Mouse (Mus musculus): Measurements from ENCODE around the gene Dnah8. TPM values are rescaled to one million over a fixed set of nuclear protein-coding genes. Genes with fewer than 3 reads are reported as not detected.

Dnah8 gene
- polyA plus RNA-seq, 1 experiment from 2014 or later = 9.8 TPM

DNA sequence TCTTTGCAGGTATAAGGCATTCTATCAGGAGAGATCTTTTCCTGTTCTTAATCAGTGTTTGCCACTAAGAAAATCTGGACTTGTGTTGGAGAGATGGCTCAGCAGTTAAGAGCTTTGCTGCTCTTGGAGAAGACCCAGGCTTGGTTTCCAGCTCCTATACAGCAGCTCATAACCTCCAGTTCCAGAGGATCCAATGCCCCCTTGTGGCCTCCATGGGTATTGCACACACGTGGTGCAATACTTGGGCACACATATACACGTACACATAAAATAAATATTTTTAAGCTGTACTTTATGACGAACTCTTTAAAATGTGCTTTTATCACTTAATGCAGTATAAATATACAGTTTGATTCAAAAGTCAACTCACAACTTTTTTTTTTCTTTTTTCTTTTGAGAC, 24.6 kb downstream of the Dnah8 start:
- Histone ChIP-seq H3K9ac (replicated peaks; ENCODE audit: low read depth) (no peak overlapping the region), H3K27ac (ENCODE audit: low read length) (no peak overlapping the region), H3K27me3 (replicated peaks; ENCODE audit: insufficient read depth, low read length) (no peaks in the 10 kb centered on the region), H3K9me3 (ENCODE audit: low read length) (no peaks in the 10 kb centered on the region), H3K36me3 (ENCODE audit: insufficient read depth, low read length) (no peaks in the 10 kb centered on the region), H3K4me3 (ENCODE audit: low read depth, low read length) (no peak overlapping the region), H3K4me1 (ENCODE audit: insufficient read depth, low read depth, low read length) (no peaks in the 10 kb centered on the region), H3K4me2 (replicated peaks; ENCODE audit: low read depth, low read length) (no peak overlapping the region)
- no peak for ATAC-seq
- DNase-seq (ENCODE audit: low spot score) = no peak
- WGBS = 92% methylated on average over 3 of the region's 3 CpGs
- TF ChIP-seq CTCF (IDR thresholded peaks at IDR 0.05) (peak; percentile 37), EP300 (IDR thresholded peaks at IDR 0.05) (no peak)

DNA sequence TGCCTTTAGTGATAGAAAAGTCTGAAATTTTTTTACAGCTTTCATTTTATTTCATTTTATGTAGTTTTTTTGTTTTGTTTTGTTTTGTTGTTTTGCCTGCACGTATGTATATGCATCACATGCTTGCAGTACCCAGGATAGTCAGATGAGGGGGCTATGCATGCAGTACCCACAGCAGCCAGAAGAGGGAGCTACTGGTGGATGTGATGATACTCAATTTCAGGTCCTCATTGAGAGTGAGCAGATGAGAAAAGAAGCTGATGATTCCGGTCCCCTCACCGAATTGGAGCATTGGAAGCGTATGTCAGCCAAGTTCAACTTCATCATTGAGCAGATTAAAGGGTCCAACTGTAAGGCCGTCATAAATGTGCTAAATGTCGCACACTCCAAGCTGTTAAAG, 28.9 kb downstream of the Dnah8 start:
- WGBS = 94% methylated on average over 6 of the region's 6 CpGs
- Histone ChIP-seq H3K4me3 (ENCODE audit: low read depth, low read length) (no peak overlapping the region), H3K27me3 (replicated peaks; ENCODE audit: insufficient read depth, low read length) (no peaks in the 10 kb centered on the region), H3K4me2 (replicated peaks; ENCODE audit: low read depth, low read length) (no peak overlapping the region), H3K4me1 (ENCODE audit: insufficient read depth, low read depth, low read length) (no peaks in the 10 kb centered on the region), H3K27ac (ENCODE audit: low read length) (no peak overlapping the region), H3K9ac (replicated peaks; ENCODE audit: low read depth) (no peak overlapping the region), H3K36me3 (ENCODE audit: insufficient read depth, low read length) (no peaks in the 10 kb centered on the region), H3K9me3 (ENCODE audit: low read length) (no peaks in the 10 kb centered on the region)
- ATAC-seq (no peak), DNase-seq (ENCODE audit: low spot score) (no peak)
- TF ChIP-seq EP300 (IDR thresholded peaks at IDR 0.05) = no peak
- peak; percentile 57 for TF ChIP-seq CTCF (IDR thresholded peaks at IDR 0.05)

DNA sequence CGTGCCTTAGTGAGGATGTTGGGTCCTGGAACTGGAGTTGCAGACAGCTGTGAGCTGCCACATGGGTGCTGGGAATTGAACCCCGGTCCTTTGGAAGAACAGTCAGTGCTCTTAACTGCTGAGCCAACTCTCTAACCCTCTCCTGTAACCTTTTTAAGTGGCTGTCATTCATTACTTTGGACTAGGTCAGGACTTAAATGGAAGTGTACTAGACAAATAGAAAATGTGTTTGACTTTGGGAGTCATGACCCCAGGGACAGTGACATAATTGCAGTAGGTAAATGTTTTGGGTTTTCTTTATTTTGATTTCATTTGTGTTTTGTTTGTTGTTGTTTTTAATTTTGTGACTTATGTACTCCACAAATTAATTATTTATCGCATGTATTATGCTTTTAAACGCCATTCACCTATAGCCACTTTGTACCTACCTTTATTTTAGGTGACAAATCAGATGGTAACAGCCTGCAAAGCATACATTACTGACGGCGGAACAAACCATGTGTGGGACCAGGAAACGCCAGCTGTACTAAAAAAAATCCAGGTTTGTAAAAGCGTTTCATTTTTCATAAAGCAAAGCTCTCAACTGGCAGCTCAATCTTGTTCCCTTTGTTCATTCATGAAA, 33.5 kb downstream of the Dnah8 start:
- Histone ChIP-seq H3K9me3 (ENCODE audit: low read length) (no peaks in the 10 kb centered on the region), H3K27me3 (replicated peaks; ENCODE audit: insufficient read depth, low read length) (no peaks in the 10 kb centered on the region), H3K4me1 (ENCODE audit: insufficient read depth, low read depth, low read length) (no peaks in the 10 kb centered on the region), H3K27ac (ENCODE audit: low read length) (peak overlapping the region; percentile 47), H3K9ac (replicated peaks; ENCODE audit: low read depth) (peak overlapping the region; percentile 3; the same call in 1 of the 2 replicates), H3K36me3 (ENCODE audit: insufficient read depth, low read length) (no peaks in the 10 kb centered on the region), H3K4me3 (ENCODE audit: low read depth, low read length) (peak overlapping the region; percentile 22), H3K4me2 (replicated peaks; ENCODE audit: low read depth, low read length) (peak overlapping the region; percentile 50)
- DNase-seq (ENCODE audit: low spot score) (peak; percentile 6), ATAC-seq (peak; percentile 40)
- TF ChIP-seq EP300 (IDR thresholded peaks at IDR 0.05) = no peak
- no peak for TF ChIP-seq CTCF (IDR thresholded peaks at IDR 0.05)
- 42% methylated on average over 8 of the region's 8 CpGs for whole genome bisulfite sequencing

DNA sequence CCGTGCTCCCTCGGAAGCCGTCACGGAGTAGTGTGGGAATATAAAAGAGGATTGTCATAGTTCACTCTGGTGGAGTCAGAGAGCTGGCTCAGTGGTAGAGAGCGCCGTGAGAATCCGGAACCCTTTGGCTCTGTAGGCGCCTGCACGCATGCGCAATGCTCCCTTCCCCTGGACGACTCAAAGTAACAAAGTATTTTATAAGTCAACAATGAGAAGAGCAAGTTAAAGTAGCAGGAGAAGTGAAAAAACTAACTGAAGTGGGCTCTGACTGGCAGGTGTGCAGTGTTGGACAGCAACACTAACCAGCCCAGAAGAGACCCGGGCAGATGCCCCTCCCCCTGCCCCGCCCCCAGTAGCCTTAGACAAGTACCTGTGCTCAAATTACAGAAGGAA, 34.0 kb downstream of the Dnah8 start:
- whole genome bisulfite sequencing = 16% methylated on average over 13 of the region's 13 CpGs
- H3K4me3 ChIP-seq (ENCODE audit: low read depth, low read length) = peak overlapping the region; percentile 22
- no peaks in the 10 kb centered on the region for H3K4me1 ChIP-seq (ENCODE audit: insufficient read depth, low read depth, low read length)
- peak overlapping the region; percentile 50 for H3K4me2 ChIP-seq (replicated peaks; ENCODE audit: low read depth, low read length)
- H3K36me3 ChIP-seq (ENCODE audit: insufficient read depth, low read length) = no peaks in the 10 kb centered on the region
- peak overlapping the region; percentile 3; the same call in 1 of the 2 replicates for H3K9ac ChIP-seq (replicated peaks; ENCODE audit: low read depth)
- DNase-seq (ENCODE audit: low spot score) (peak; percentile 96), ATAC-seq (peak; percentile 98)
- H3K27me3 ChIP-seq (replicated peaks; ENCODE audit: insufficient read depth, low read length) = no peaks in the 10 kb centered on the region
- TF ChIP-seq CTCF (IDR thresholded peaks at IDR 0.05) (no peak), EP300 (IDR thresholded peaks at IDR 0.05) (peak; percentile 47; the same call in 1 of the 2 replicates)
- no peaks in the 10 kb centered on the region for H3K9me3 ChIP-seq (ENCODE audit: low read length)
- H3K27ac ChIP-seq (ENCODE audit: low read length) = peak overlapping the region; percentile 47

DNA sequence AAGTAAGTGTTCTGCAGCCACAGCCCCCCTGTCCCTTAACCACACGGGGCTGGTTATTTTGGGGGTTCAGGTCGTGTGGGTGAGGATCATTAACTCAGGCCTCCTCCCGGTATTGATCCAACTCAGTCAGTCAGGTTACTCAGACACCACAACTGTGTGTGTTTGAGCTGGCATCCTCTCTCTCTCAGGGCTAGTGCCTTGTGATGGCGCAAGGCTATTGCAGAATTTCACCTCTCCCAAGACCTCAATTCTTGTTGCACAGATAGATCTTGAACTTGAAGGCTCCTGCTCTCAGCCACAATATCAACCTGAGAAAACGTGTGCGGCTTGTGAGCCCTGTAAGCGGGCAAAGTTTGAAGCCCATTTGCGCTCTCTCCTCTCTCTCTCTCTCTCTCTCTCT, 38.0 kb downstream of the Dnah8 start:
- H3K9me3 ChIP-seq (ENCODE audit: low read length) = 0 out of 2 replicates have a peak, but pooled peaks cover 2% of the 10 kb centered on the region
- H3K27ac ChIP-seq (ENCODE audit: low read length) = no peak overlapping the region
- no peak for ATAC-seq
- DNase-seq (ENCODE audit: low spot score) = no peak
- no peaks in the 10 kb centered on the region for H3K4me1 ChIP-seq (ENCODE audit: insufficient read depth, low read depth, low read length)
- H3K27me3 ChIP-seq (replicated peaks; ENCODE audit: insufficient read depth, low read length) = no peaks in the 10 kb centered on the region
- TF ChIP-seq CTCF (IDR thresholded peaks at IDR 0.05) (no peak), EP300 (IDR thresholded peaks at IDR 0.05) (no peak)
- no peaks in the 10 kb centered on the region for H3K36me3 ChIP-seq (ENCODE audit: insufficient read depth, low read length)
- no peak overlapping the region for H3K9ac ChIP-seq (replicated peaks; ENCODE audit: low read depth)
- WGBS = 67% methylated on average over 8 of the region's 8 CpGs
- no peak overlapping the region for H3K4me2 ChIP-seq (replicated peaks; ENCODE audit: low read depth, low read length)
- H3K4me3 ChIP-seq (ENCODE audit: low read depth, low read length) = no peak overlapping the region

DNA sequence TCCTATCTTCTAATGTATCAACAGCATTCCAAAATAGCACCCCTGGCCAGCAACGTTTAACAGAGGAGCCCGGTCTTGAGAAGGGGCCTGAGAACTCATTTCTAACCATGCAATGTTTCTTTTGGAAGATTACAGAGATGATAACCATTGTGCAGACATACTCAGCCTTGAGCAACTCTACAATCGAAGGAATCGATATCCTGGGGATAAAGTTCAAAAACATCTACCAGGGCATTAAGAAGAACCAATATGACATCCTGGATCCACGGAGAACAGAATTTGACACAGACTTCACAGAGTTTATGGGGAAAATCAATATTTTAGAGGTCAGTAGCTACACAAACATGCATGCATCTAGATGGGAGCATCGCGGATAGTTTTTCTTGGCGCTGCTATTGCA, 39.0 kb downstream of the Dnah8 start:
- 88% methylated on average over 8 of the region's 8 CpGs for WGBS
- Histone ChIP-seq H3K9ac (replicated peaks; ENCODE audit: low read depth) (no peak overlapping the region), H3K27ac (ENCODE audit: low read length) (no peak overlapping the region), H3K36me3 (ENCODE audit: insufficient read depth, low read length) (no peaks in the 10 kb centered on the region), H3K4me3 (ENCODE audit: low read depth, low read length) (no peak overlapping the region), H3K4me2 (replicated peaks; ENCODE audit: low read depth, low read length) (no peak overlapping the region), H3K4me1 (ENCODE audit: insufficient read depth, low read depth, low read length) (no peaks in the 10 kb centered on the region), H3K27me3 (replicated peaks; ENCODE audit: insufficient read depth, low read length) (no peaks in the 10 kb centered on the region), H3K9me3 (ENCODE audit: low read length) (0 out of 2 replicates have a peak, but pooled peaks cover 2% of the 10 kb centered on the region)
- DNase-seq (ENCODE audit: low spot score) = no peak
- TF ChIP-seq CTCF (IDR thresholded peaks at IDR 0.05) (no peak), EP300 (IDR thresholded peaks at IDR 0.05) (no peak)
- ATAC-seq = no peak
